Mouse (Mus musculus) left cerebral cortex, adult 11 months (tissue): Measurements from ENCODE around the gene Suox.
"Not testable (repeated sequence)": the region's sequence is repeated elsewhere in the genome, so short reads cannot be mapped to it uniquely, and the experiment has no call there.

Experiments used
- DNase-seq: peaks from one replicate; pipeline ENCODE4 v3.0.0; 2022; ENCODE audit warnings: low spot score

Suox gene

GRCm38 (mm10) chr10:128673763-128674468 lies at the start of gene Suox:
TSS of gene Suox (minus strand) at chr10:128674073.
- DNase-seq: peak; percentile 73

- DNase-seq: no peak
These were observed 42.0 kb upstream of the Suox start for GRCm38 (mm10) chr10:128715559-128716537.

- DNase-seq: not testable (repeated sequence)
These were observed 37.4 kb upstream of the Suox start for GRCm38 (mm10) chr10:128711318-128711717.

GRCm38 (mm10) chr10:128705317-128705693 lies 31.4 kb upstream of the Suox start:
- DNase-seq: no peak

GRCm38 (mm10) chr10:128704491-128705316 lies 30.8 kb upstream of the Suox start, which contains the start of gene Cdk2:
TSS of gene Cdk2 (minus strand) at chr10:128705031.
- DNase-seq: peak; percentile 74

- no peak for DNase-seq
These were observed 30.0 kb upstream of the Suox start, which contains the start of gene Pmel for GRCm38 (mm10) chr10:128703895-128704294. TSS of gene Pmel (plus strand) at chr10:128704195.

GRCm38 (mm10) chr10:128702328-128703007 lies 28.6 kb upstream of the Suox start:
- no peak for DNase-seq

GRCm38 (mm10) chr10:128700712-128701111 lies 26.8 kb upstream of the Suox start:
- no peak for DNase-seq

GRCm38 (mm10) chr10:128699611-128700010 lies 25.7 kb upstream of the Suox start:
- no peak for DNase-seq

- no peak for DNase-seq
These were observed 25.1 kb upstream of the Suox start for GRCm38 (mm10) chr10:128699006-128699405.

GRCm38 (mm10) chr10:128697072-128697725 lies 23.3 kb upstream of the Suox start:
- DNase-seq: no peak

- peak; percentile 100 for DNase-seq
These were observed 22.3 kb upstream of the Suox start, which contains the start of gene Rab5b for GRCm38 (mm10) chr10:128695992-128696807. TSS of gene Rab5b (minus strand) at chr10:128696264.

- no peak for DNase-seq
These were observed 21.6 kb upstream of the Suox start for GRCm38 (mm10) chr10:128695411-128695991.

- DNase-seq: no peak
These were observed 666 bp upstream of the Suox start for GRCm38 (mm10) chr10:128674469-128675008.

- DNase-seq: no peak
These were observed 2.7 kb downstream of the Suox start for GRCm38 (mm10) chr10:128671148-128671547.

GRCm38 (mm10) chr10:128668790-128669672 lies 4.8 kb downstream of the Suox start:
- DNase-seq: peak; percentile 62

- no peak for DNase-seq
These were observed 8.1 kb downstream of the Suox start for GRCm38 (mm10) chr10:128665806-128666205.

GRCm38 (mm10) chr10:128665307-128665706 lies 8.6 kb downstream of the Suox start:
- DNase-seq: no peak
